Mouse (Mus musculus) cortical plate, adult 2 months (tissue): Measurements from ENCODE around the gene Pde10a. TPM values are rescaled to one million over a fixed set of nuclear protein-coding genes. Genes with fewer than 3 reads are reported as not detected.
A peak's percentile ranks its signal among the peaks of the same experiment; 100 is the strongest.

Experiments used
- H3K27ac ChIP-seq: fragments of 200-500 bp; 2 replicates; pipeline ENCODE4 v1.5.1; 2012; ENCODE audit warnings: low read length, control low read depth, inconsistent platforms; ENCODE audit not compliant: insufficient read depth
- H3K4me1 ChIP-seq: fragments of 200-500 bp; 2 replicates; pipeline ENCODE4 v1.6.1; 2011; ENCODE audit warnings: low read length; ENCODE audit not compliant: control insufficient read depth, insufficient read depth
- H3K4me3 ChIP-seq: fragments of 200-500 bp; 2 replicates; pipeline ENCODE4 v1.5.1; 2011; ENCODE audit warnings: mild to moderate bottlenecking, low read length, control low read depth; ENCODE audit not compliant: insufficient read depth
- CTCF ChIP-seq: fragments of 200-500 bp; IDR thresholded peaks from 2 replicates; pipeline ENCODE4 v1.5.1; 2011; ENCODE audit warnings: mild to moderate bottlenecking, control low read depth, low read length; ENCODE audit not compliant: insufficient read depth; ENCODE audit errors: extremely low read depth
- POLR2A ChIP-seq: fragments of 200-500 bp; IDR thresholded peaks from 2 replicates; pipeline ENCODE4 v1.6.1; 2011; ENCODE audit warnings: mild to moderate bottlenecking, low read length, control low read depth; ENCODE audit not compliant: insufficient read depth; ENCODE audit errors: extremely low read depth
- polyA plus RNA-seq: library from polyadenylated mRNA; depleted of rRNA; stranded (reverse); fragments of >200 nt; gene quantifications from 2 replicates; pipeline ENCODE4 v1.2.3, GENCODE M21; 2012

Gene Pde10a
- polyA plus RNA-seq, 1 experiment, result 71.9 TPM

DNA sequence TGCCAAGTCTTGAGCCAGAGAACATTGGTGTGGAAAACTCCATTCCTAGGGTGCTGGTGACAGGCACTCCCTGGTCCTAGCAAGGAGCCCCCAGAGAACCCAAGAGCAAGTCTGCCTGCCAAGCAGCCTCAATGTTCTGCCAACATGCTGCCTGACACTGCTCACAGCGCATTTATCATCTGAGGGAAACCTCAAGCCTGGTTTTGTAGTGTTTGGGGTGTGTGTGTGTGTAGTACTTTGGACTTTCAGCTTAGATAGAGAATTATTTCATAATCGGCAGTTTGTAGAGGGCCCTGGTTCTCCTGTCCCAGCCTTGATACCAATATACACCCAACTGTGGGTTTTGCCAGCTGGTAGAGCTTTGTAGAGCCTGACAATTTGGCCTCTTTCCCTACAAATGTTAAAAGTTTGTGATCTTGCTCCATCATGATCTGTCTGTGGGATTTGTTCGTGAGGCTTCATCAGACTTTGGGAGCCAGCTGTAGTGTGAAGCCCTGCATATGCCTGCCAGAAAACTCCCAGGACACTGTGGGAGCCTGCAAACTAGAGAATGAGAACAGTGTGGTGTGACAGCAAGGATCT lies 127.6 kb downstream of the Pde10a start:
- Histone ChIP-seq H3K27ac (no peak overlapping the region), H3K4me1 (peaks cover 2% of the 10 kb centered on the region; the same call in 1 of the 2 replicates), H3K4me3 (no peak overlapping the region)
- no peak for TF ChIP-seq POLR2A

DNA sequence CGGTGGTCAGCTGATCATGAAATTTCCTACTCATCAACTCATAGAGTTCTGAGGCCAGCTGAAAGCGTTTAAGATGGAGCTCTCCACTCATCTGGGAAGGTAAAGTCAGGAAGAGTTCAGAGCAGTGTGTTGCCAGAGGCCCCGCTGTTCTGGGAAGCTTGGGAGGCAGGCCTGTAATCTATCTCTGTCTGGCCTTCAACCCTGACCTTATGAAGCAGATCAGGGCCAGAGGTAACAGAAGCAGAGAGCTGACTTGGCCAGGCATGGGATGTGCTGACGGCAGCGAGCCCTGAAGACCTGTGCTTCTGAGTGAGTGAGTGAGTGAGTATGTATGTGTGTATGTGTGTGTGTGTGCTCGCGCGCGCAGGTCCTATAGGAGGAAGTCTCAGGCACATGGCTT lies 132.5 kb downstream of the Pde10a start:
- Histone ChIP-seq H3K27ac (no peak overlapping the region), H3K4me1 (no peaks in the 10 kb centered on the region), H3K4me3 (no peak overlapping the region)
- TF ChIP-seq CTCF, result no peak

DNA sequence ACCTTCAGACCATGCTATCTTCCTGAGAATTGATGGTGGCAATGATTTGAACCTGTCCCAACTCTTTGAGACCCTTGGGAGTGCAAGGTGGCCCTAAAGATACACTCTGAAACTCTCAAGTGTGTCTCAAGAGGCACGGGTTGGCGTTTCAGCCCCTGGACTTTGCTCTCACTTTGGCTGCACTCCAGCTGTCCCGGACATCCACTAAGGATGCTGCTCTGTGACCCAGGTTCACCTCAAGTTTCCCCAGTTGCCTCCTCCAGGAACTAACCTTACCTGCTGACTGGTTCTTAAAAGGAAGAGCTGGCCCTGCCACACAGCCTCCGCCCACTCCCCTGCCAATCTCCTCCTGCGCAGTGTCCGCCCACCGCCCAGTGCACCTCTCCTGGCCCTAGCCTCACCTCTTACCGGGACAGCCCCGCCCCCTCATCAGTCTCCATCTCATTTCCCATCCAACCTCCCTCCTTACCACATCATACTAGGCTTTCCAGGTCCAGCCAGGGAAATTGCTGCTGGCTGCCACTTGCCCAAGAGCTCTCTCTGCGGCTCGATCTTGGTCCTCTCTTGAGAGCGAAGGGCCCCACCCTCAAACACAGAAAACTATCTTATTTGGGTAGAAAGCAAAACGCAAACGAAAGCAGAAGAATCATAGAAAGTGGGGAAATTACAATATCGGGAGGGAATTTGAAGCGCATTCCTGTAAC lies 133.7 kb downstream of the Pde10a start:
- Histone ChIP-seq H3K4me1 (no peaks in the 10 kb centered on the region), H3K4me3 (no peak overlapping the region), H3K27ac (no peak overlapping the region)
- TF ChIP-seq POLR2A (no peak), CTCF (no peak)

DNA sequence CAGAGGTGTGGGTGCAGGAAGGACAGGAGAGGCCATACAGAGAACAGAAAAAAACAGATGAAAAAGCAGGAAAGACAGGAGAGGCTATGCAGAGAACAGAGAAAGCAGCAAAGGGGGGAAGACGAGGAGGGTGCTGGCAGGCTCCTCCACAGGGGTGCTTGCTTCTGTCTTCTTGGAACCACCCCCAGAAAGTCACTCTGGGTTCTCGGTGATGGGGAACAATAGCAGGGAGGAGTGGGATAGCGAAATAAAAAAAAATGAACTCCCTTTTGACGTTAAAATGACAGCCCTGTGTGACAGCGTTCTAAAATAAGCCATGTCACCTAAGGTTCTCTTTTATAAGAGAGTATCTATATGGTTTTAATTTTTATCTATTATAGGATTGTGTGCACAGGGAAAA lies 141.7 kb downstream of the Pde10a start:
- H3K4me1 ChIP-seq, result no peaks in the 10 kb centered on the region
- H3K27ac ChIP-seq, result 0 out of 2 replicates have a peak overlapping the region, but pooled peaks have one; percentile 12
- no peak for TF ChIP-seq POLR2A
- TF ChIP-seq CTCF, result no peak
- H3K4me3 ChIP-seq, result no peak overlapping the region

DNA sequence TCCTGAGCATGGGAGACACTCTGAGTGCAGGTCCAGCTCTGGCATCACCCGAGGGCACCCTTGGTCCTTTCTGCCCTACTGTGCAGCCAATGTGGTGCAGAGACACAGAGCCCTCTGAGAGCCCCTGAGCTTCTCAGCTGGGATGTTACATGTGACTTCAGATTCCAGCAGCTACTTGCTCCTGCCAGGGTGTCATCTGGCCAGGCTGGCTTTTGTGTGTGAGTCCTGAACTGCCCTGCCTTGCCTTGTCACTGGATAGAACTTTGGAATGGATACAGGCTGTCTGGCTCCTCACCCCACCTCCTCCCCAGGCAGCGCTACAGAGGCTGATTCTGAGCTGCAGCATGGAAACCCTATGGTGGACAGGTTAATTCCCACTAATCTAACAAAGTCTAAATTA lies 149.5 kb downstream of the Pde10a start:
- Histone ChIP-seq H3K4me3 (no peak overlapping the region), H3K4me1 (no peaks in the 10 kb centered on the region), H3K27ac (no peak overlapping the region)
- TF ChIP-seq POLR2A (no peak), CTCF (no peak)

DNA sequence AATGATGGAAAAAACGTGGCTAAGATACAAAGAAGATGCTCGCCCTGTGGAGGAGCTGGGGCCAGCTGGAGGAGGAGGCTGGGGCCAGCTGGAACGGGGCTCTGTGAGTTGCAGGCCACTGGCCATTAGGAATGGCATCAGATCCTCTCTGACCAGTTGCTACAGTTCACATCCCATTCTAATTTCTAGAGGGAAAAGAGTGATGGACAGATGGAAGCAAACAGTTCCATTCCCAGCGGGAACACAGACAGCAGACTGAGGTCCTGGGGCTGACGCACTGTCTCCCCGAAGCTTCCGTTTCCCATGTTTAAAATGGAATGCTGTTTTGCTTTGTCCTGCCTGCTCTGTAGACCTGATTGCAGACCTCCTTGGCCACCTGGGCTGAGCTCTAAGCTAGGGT lies 161.2 kb downstream of the Pde10a start:
- no peaks in the 10 kb centered on the region for H3K4me1 ChIP-seq
- TF ChIP-seq CTCF (no peak), POLR2A (no peak)
- no peak overlapping the region for H3K27ac ChIP-seq
- H3K4me3 ChIP-seq, result no peak overlapping the region

DNA sequence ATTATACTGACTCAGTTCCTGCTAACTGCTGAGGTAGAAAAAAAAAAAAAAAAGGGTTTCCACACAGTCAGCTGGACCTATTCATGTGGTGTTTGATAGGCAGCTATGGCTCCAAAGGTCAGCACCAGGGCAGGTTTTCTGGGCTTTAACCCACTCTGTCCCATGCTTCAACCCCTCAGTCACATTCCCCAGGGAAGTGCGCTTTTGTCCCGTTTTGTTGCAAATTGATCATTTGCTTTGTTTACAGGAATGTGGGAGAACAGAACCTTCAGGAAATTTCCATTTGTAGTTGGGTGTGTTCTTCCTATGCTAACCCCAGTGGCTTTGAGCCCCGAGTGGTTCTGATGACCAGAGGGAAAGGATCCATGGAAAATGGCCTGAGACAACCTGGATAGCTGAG lies 162.9 kb downstream of the Pde10a start:
- no peak overlapping the region for H3K4me3 ChIP-seq
- no peak overlapping the region for H3K27ac ChIP-seq
- no peak for TF ChIP-seq POLR2A
- no peak for TF ChIP-seq CTCF
- no peaks in the 10 kb centered on the region for H3K4me1 ChIP-seq

DNA sequence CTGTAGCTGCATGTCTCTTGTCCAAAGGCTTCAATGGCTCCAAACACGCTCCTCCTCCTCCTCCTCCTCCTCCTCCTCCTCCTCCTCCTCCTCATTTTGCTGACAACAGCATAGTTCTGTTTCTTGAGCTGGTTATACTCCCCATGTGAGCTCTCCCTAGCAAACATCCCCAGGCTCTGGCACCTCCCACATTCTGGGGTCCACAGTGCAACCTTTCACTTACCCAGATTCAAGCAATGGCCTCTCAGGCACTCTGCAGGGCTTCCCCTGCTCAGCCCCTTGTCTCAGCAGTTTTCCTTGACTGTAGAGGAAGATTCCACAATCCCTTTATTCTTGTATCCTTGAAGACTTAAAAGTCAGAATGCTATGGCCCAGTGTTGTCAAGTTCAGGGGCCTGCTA lies 173.1 kb downstream of the Pde10a start:
- Histone ChIP-seq H3K27ac (no peak overlapping the region), H3K4me3 (no peak overlapping the region), H3K4me1 (0 out of 2 replicates have a peak, but pooled peaks cover 4% of the 10 kb centered on the region)
- TF ChIP-seq POLR2A (no peak), CTCF (no peak)

DNA sequence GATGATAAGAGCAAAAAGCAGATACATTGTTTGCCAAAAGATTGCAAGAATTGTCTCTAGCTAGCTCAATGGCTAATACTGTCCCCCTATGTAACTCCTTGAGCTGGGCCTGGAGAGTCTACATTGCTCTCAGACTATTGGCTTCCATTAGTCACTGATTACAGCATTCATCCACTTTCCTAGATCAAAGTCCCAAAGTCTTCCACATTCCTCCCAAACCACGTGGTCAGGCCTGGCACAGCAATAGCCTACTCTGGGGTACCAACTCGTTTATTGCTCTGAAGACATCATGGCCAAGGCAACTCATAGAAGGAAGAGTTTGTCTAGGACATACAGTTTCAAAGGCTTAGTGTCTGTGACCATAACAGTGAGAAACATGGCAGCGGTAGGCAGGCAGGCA lies 173.6 kb downstream of the Pde10a start:
- no peak overlapping the region for H3K27ac ChIP-seq
- H3K4me1 ChIP-seq, result 0 out of 2 replicates have a peak, but pooled peaks cover 4% of the 10 kb centered on the region
- H3K4me3 ChIP-seq, result no peak overlapping the region
- TF ChIP-seq CTCF (no peak), POLR2A (no peak)

DNA sequence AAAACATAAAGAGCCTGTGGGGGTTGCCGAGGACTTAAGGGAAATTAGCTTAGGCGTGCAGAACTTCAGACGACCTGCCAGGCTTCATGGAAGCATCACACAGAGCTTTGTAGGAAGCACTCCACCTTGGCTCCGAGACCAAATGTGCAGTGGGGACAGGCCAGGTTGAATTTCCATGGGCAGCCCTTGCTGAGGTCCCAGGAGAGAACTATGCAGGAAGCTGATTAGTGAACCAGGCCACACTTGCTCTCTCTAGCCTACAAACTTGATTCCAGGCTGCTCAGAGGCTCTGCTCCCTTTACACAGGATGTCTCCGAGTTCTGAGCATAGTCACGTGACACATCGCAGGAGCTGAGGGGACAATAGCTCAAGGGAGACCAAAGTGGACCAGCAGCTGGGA lies 175.9 kb downstream of the Pde10a start:
- H3K4me3 ChIP-seq, result no peak overlapping the region
- TF ChIP-seq CTCF (no peak), POLR2A (no peak)
- 0 out of 2 replicates have a peak, but pooled peaks cover 4% of the 10 kb centered on the region for H3K4me1 ChIP-seq
- H3K27ac ChIP-seq, result no peak overlapping the region

DNA sequence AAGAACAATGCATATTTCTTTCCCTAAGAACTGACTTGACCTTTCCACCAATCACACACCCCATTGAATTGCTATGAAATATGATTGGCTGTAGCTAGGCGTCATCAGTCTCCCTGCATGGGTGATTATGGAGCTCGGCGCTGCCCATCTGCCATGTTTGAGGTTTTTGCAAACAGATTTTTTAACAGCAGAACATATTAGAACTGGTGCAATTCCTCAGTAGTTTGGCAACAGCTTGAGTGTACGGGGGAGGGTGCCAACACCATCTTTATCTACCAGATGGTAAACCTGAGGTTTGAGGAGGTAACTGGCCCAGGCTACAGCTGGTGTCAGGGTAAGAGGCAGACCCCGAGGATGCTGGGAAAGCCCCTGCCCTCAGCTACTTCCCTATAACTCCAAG lies 177.3 kb downstream of the Pde10a start:
- 0 out of 2 replicates have a peak, but pooled peaks cover 4% of the 10 kb centered on the region for H3K4me1 ChIP-seq
- TF ChIP-seq CTCF (no peak), POLR2A (no peak)
- no peak overlapping the region for H3K27ac ChIP-seq
- no peak overlapping the region for H3K4me3 ChIP-seq
